Mouse (Mus musculus) gastrocnemius, adult 8-10 months (tissue): ENCODE measurements around the gene Hbb-bh1. TPM values are rescaled to one million over a fixed set of nuclear protein-coding genes. Genes with fewer than 3 reads are reported as not detected.
A peak's percentile ranks its signal among the peaks of the same experiment; 100 is the strongest.
"Not testable (repeated sequence)": the region's sequence is repeated elsewhere in the genome, so short reads cannot be mapped to it uniquely, and the experiment has no call there.

ENCODE experiments used
- DNase-seq, 2 experiments: peaks; one replicate each; pipeline ENCODE4 v3.0.0; 2022; ENCODE audit warnings: low spot score in 2 of 2
- total RNA-seq, 4 experiments: library from RNA; stranded (reverse); gene quantifications; 2 replicates each; pipeline ENCODE4 v1.2.4; 2022

Gene Hbb-bh1
- not detected for total RNA-seq

DNA sequence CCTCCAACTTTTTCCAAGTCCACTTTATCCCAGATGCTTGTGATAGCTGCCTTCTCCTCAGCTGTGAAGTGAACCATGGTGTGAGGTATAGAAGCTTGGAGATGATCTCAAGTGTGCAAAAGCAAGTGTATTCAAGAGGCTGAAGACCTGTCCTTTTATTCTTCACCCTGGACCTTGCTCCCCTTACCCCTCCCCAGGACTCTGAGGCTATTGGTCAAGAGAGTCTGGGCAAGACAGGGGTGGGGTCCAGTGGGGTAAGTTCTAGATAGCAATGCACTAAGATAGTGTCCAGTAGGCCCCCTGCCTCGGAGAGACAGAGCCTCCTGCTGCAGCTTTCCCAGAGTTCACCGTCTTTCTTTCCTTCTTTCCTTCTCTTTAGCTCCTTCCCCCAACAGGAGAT, at the start of gene Hbb-bh1:
Gene Hbb-bh1, minus strand, starts transcription at position 131 of the 400 bp plus-strand sequence.
- no peak for DNase-seq

DNA sequence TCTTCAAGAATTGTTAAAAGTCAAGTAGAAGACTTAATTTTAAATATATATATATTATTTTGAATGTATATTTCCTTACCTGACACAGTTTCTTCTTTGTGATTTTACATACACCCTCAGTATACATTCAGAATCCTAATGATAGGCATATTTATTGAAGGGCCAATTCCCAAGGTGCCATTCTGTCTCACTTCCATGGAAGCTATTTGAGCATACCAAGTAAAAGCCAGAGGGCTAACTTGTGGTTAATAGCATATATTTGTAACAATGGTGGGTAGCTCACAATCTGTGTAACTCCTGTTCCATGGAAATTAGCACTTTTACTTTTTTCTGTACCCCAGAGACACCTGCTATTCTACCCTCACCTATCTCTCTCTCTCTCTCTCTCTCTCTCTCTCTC, 43.2 kb upstream of the Hbb-bh1 start, which contains the start of gene Olfr66:
Gene Olfr66, minus strand, starts transcription at position 101 of the 400 bp plus-strand sequence.
- DNase-seq = no peak

DNA sequence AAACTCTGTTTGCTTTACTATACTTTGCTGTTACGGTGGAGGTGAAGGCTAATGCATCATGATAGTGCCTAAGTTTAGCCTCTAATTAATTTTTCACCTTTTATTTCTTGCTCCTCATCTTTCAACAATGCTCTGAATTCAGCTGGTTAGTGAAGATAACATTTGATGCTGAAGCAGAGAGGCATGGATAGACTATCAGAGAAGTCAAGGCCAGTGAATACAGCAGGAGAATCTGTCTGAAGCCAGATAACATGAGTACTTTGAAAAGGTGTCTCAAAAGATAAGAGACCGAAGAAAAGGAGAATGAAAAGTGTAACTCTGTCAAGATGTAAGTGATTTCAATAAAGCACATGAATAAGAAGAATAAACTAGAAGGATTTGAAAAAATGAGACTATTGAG, 34.1 kb upstream of the Hbb-bh1 start:
- DNase-seq = no peak

DNA sequence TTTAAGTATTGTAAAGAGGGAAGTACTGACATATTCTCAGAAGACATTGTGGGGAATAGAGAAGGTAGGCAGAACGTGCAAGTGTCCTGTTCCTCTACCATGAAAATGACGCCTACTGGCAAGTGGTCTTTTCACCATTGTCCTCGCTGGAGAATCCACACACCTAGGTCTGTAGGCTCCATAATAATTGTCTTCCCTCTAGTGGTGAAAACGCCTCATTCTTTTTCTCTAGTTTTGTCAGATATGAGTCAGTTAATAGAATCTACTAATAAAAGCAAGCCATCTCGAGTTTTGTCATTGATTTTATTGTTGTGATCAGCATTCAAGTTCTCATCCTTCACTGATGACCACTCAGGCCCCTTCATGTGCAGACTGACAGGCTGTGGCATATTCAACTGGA, 31.5 kb upstream of the Hbb-bh1 start:
- no peak for DNase-seq

DNA sequence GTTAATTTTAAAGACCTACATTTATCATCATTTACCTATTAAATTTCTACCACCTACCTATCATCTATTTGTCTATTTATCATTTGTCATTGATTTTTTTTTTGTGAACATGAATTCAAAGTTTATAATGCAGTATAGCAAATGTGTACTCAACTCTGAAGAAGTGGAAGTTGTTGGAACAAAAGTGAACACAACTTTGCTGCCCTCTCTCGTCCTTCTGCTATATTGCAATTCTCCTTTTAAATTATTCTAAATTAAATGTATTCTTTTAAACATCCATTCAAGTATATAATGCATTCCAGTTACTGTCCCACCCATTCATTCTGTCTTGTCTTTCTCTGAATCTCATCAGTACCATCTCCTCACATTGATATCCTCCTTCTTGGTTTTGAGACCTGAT, 30.1 kb upstream of the Hbb-bh1 start:
- no peak for DNase-seq

DNA sequence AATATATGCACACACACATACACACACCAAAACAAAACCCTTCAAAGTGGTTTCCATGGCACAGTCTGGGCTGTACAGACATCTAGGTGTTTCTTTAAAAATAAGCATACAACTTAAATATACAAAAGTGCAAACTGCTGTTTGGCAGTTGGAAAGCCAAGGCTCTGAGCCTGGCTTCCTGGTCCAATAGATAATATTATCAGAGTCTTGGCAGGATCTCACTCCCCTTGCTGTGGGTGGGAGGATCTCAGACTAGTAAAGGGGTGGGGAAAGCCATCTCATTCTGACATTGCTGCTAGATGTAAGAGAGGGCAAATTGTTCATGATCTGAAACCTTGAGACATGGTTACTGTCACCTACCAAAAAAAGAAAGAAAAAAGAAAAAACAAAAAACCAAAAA, 27.7 kb upstream of the Hbb-bh1 start:
- no peak for DNase-seq

DNA sequence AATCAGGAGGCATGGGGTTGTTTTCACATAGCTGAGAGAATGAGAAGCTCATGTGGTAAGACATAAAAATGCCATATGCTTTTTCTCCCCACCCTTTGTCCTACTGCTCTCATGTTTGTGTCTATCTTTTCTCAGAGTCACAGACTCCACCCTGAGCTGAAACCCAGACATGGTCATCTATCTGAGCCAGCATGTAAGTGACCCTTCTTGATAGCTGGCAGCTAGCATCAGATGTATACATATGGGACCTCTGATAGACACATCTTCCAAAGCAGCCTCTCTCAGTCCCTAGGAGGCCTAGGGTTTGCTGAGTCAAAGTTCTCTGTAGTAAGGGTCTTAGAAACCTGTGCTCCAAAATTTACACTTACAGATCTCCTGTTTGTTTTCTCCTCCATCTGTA, 22.8 kb upstream of the Hbb-bh1 start:
- no peak for DNase-seq

DNA sequence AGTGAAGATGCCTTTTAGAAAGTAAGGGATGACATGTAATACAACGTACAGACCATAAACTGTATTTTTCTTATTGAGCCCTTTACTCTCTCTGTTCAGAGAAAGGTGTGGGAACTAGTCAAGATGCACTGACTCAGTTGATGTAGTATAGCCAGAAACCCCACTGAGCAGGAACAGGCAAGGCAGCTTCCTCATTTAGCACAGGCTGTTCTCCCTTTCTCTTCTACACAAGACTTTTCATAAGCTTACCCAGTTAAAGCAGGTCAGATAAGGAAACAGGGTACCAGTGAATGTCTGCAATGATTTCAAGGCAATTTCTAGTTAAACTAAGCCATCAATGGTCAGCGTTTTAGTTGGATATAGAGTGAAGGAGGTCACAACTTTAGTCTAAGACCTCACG, 18.6 kb upstream of the Hbb-bh1 start:
- DNase-seq = no peak

DNA sequence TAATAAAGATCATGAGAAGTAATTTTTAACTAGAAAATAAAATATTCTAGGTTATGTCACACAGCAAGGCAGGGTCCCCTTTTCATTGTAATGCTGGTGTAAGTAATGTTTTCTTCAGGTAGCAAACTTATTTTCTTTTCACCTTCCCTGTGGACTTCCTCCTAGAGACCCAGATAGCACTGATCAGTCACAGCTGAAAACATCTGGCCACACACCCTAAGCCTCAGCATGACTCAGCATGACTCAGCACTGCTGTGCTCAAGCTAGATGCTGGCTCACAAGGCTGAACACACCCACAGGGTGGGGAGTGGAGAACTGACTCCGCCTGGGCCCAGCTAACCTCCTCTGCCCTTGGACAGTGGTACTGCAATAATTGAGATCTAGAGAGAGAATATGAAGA, 17.9 kb upstream of the Hbb-bh1 start:
- DNase-seq = peak in 1 of 2 experiments; percentile 2

DNA sequence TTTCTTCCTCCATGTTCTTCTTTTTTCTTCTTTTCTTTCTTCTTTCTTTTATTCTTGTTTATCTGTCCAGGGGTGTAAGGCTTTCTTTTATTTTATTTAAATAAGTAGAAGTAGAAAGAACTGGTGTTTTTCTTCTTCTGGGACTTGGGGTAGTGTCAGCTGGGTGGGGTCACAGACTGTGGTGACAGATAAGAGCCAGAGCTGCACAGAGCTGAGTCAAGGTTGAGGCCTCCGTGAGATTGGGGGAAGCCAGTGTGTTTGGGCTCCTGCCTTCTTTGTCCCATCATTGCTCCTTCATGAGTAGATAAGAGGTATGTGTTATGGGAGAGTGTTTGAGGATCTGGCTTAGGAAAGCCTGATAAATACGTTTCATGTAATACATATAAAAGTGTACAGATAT, 16.1 kb upstream of the Hbb-bh1 start:
- no peak for DNase-seq

DNA sequence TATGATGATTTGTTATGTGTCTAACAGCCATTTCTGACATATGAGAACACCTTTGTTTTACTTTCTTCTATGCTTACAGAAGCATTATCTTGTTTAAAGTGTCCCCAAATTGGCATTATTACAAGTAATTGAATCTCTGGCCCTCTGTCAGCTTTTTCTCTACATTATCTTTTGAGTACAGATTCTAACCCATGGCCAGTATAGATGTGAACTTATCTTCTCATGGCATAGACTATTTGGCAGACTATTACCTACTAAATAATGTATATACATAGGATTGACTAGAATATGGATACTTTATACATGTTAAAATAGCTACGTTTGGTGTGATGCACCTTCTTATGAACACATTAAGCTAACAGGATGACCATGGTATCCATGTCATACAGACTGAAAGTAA, 11.7 kb upstream of the Hbb-bh1 start:
- no peak for DNase-seq

DNA sequence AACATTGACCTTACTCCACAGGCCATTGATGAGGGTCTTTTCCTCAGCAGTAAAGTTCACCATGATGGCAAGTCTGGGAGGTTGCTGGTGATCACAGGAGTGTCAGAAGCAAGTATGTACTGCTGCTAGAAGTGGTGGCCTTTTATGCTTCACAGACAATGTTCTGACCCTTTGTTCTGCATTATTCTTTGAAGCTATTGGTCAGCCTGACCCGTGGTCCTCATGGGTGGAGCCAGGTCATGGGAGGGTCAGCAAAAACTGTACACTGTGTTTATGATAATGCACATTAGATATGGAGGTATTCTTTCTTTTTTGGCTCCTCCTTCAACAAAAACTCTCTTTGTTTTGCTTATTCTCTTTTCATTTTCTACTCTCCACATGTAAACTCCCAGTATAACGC, 10.1 kb upstream of the Hbb-bh1 start, which contains the start of gene Hbb-y:
Gene Hbb-y, minus strand, starts transcription at position 127 of the 400 bp plus-strand sequence.
- no peak for DNase-seq

DNA sequence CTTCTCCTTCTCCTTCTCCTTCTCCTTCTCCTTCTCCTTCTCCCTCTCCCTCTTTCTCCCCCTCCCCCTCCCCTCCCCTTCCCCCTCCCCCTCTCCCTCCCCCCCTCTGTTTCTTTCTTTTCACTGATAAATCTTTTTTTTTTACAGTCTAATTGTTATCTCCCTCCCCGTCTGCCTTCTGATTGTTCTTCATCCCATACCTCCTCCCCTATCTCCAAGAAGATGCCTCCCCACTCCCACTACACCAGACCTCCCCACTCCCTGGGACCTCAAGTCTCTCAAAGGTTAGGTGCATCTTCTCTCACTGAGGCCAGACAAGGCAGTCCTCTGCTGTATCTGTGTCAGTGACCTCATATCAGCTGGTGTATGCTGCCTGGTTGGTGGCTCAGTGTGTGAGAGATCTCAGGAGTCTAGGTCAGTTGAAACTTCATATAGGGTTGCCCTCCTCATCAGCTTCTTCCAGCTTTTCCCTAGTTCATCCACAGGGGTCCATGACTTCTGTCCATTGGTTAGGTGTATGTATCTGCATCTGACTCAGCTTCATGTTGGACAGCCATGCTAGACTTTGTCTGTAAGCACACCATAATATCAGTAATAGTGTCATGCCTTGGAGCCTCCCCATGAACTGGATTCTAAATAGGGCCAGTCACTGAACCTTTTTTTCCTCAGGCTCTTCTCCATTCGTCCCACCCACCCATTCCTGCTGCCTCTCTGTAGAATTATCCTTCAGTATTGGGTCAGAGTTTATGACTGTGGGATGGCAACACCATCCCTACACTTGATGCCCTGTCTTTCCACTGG, 1.8 kb upstream of the Hbb-bh1 start:
- DNase-seq = no peak

DNA sequence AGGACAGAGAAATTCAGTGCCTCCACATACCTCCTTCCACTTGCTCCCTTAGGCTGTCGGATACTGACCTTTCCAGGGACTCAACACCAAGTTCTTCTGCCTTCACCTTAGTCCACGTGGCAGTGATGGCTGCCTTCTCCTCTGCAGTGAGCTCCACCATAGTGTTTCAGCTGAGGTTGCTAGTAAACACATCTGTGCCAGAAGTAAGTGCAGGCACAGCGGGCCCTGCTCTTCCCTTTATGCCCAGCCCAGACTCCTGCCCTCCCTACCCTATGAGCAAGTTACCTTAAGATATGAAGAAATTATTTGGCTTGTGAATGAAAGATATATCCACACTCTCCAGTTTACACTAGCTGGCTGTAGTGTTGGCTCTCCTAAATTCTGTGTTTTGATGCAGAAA, 2.7 kb downstream of the Hbb-bh1 start, which contains the start of gene Hbb-bh2:
Gene Hbb-bh2, minus strand, starts transcription at position 253 of the 400 bp plus-strand sequence.
- DNase-seq = no peak

DNA sequence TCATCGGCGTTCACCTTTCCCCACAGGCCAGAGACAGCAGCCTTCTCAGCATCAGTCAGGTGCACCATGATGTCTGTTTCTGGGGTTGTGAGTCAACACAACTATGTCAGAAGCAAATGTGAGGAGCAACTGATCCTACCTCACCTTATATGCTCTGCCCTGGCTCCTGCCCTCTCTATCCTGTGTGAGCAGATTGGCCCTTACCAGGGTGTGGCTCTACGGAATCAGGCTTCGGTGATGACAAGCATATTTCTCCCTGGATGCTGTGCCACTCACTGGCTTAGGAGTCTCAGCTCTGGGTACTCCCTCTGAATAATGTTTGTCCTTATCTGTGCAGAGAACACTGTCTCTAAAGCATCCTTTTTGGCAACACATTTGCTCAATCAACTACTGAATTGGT, 15.2 kb downstream of the Hbb-bh1 start, which contains the start of gene Hbb-bs:
Gene Hbb-bs, minus strand, starts transcription at position 289 of the 400 bp plus-strand sequence.
- DNase-seq = no peak

DNA sequence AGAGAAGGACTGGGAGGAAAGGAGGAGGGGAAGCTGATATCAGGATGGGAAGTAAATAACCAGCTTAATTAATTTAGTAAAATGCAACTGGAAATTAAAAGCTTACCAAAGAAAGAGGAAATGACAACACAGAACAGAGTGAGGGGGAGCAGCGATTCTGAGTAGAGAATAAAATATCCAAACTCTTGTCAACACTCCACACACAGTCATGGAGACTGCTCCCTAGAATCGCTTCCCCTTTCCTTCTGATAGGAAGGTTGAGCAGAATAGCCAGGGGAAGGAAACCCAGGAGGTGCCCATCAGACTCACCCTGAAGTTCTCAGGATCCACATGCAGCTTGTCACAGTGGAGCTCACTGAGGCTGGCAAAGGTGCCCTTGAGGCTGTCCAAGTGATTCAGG, 15.8 kb downstream of the Hbb-bh1 start:
- DNase-seq = not testable (repeated sequence)

DNA sequence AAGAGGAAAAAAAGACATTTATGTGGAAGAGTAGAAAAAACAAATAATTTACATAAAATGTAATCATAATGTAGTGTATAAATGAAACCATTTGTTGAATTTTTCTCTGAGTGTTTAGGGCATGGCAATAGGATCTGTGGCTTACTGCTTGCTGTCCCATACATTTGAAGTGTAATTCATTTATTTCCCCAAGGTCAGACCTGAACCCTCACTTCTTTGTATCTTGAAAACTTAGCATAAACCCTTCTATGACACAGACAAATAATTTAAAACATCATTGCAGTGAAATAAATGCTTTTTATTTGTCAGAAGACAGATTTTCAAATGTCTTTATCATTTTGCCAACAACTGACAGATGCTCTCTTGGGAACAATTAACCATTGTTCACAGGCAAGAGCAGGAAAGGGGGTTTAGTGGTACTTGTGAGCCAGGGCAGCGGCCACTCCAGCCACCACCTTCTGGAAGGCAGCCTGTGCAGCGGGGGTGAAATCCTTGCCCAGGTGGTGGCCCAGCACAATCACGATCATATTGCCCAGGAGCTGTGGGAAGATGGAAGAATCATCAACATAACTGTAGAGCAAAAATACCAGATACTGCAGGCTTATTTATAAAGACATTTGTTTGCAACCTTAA, 16.6 kb downstream of the Hbb-bh1 start:
- no peak for DNase-seq

DNA sequence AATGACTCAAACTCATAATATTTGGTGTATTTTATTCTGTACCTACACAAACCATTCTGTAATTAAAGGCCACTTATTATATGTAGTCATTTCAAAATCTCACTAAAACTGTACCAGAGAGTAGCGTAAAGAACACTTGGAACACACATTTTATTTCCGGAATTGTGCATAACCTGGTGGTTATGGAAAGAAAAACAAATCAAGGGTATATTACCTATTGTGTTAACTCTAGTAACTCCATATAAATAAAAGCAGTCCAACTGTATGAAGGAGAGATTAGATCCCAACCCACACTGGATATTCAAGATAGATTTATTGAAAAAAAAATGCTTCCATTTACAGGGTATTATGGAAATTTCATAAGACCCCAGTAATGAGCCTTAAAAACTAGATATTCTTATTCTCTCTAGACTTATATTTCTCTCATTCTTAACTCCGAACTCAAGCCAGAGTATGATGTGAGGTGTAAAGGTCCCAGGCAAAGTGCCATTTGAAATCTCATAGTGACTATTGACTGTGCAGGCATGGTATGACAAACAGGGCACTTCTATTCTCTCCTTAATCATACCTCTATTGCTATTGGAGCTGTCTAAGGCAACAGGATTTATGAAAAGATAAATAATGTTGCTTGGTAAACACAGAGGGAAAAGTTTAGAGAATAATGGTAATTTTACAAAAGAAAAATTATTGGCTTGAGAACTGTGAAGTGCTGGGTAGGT, 17.3 kb downstream of the Hbb-bh1 start:
- no peak for DNase-seq

DNA sequence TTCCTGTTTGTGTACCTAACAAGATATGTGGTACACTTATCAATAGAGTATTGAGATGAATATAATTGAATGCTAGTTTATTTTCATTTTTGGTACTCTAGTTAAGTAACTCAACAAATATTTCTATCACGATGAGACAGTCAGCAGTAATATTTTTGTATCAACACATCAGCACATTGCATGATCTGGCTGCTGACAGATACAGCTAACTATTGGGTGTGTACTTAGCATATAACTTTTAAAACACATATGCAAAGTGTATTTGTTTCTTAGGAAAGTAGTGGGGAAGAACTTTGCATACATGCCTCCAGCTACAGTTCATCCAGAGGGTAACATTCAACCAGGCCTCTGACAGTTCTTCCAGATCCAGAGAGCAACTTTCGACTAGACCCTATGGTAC, 18.4 kb downstream of the Hbb-bh1 start:
- no peak for DNase-seq

DNA sequence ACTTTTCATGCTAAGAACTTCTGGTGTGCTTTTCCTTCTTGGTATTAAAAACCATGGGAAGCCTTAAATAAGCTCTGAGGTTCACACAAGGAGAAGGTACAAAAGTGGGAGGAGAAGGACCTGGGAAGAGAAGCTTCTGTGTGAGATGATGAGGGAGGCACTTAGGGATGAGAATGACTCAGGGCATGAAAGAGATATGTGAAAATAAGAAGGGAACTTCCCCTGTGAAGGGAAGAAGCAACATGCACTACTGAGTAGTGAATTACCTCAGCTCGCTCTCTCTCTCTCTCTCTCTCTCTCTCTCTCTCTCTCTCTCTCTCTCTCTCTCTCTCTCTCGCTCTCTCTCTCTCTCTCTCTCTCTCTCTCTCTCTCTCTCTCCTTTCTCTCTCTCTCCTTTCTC, 27.9 kb downstream of the Hbb-bh1 start:
- not testable (repeated sequence) for DNase-seq

DNA sequence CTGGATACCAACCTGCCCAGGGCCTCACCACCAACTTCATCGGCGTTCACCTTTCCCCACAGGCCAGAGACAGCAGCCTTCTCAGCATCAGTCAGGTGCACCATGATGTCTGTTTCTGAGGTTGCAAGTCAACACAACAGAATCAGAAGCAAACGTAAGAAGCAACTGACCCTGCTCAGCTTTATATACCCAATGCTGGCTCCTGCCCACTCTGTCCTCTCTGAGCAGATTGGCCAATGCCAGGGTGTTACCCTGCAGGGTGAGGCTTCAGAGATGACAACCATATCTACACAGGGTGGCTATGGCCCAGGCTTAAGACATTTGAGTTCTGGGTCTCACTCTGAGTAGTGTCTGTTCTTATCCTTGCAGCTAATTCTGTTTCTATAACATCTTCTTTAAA, 29.2 kb downstream of the Hbb-bh1 start, which contains the start of gene Hbb-bt:
Gene Hbb-bt, minus strand, starts transcription at position 231 of the 400 bp plus-strand sequence.
- no peak for DNase-seq

DNA sequence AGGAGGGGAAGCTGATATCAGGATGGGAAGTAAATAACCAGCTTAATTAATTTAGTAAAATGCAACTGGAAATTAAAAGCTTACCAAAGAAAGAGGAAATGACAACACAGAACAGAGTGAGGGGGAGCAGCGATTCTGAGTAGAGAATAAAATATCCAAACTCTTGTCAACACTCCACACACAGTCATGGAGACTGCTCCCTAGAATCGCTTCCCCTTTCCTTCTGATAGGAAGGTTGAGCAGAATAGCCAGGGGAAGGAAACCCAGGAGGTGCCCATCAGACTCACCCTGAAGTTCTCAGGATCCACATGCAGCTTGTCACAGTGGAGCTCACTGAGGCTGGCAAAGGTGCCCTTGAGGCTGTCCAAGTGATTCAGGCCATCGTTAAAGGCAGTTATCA, 29.8 kb downstream of the Hbb-bh1 start:
- DNase-seq = not testable (repeated sequence)
